Mouse (Mus musculus): Measurements from ENCODE around the gene Shd.

DNA sequence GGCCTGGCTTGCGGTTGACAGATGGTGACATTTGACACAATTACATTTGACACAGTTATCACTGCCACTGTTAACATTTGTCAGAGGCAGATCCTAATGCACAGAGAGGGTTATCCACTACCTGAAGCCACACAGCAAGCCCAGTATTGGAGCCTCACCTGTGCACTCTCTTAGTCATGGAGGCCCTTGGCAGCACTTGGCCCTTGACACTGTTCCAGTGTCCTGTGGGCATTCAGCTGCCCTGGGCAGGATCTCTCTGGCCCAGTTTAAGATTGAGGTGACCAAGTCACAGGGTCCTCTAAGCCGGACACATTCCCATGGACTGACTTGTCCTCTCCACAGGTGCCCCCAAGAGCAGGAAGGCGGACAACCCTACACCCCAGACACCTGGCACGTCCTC is 3.1 kb upstream of the Shd start:
- TF ChIP-seq GATA1 (IDR thresholded peaks at IDR 0.05; ENCODE audit: borderline replicate concordance, low read length) (no peak), FLI1 (IDR thresholded peaks at IDR 0.05; ENCODE audit: low read length) (no peak)
